Mouse (Mus musculus): ENCODE data around the gene Pbx3. TPM values are rescaled to one million over a fixed set of nuclear protein-coding genes. Genes with fewer than 3 reads are reported as not detected.

Gene Pbx3
- polyA plus RNA-seq (2015; fragmentation: Nextera tagmentation; extraction: Ambion mirVana), result 4.2 and 4.5 TPM in 2 replicates

DNA sequence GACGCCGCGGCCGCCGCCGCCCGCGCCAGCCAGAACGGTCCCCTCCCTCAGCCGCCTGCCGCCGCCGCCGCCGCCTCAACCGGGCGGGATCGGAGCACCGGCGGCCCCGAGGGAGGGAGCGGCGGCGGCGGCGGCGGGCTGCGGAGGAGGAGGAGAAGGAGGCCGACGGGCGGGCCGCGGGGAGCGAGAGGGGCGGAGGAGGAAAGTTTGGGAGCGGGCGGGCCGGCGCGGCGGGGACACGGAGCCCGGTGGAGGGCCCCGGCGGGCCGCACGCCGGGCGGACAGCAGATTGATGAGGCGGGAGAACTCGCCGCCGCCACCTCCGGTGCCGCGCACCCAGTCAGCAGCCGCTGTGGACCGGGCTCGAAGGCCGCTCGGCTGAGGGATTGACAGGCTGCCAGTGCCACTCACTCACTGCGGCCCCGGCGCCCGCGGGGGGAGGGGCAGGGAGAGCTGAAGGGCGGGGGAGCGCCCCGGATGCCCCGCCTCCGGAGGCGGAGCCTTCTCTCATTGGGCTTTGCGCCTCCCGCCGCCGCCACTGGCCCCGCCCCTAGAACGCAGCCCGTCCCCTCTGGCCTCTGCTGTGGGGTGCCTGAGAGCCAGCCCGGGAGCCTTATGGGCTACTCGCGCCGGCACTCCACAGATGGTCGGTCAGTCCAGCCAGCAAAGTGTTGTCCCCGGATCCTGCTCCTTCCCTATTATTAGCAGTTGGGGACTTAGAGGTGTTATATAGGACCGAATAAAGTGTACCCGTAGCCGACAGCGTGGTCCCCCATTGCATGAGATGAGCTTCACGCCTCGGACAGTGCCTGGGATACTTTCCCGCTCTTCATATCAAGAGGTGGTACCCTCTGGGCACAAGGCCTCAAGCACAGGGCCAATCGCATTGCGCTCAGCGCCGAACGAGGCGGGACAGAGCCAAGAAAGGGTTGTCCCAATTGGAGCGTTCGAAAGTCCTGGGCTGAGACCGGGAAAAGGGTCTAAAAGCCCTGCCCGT is at the start of gene Pbx3:
Gene Pbx3 (minus strand): TSS at position 838 of the 997 bp plus-strand sequence.
- WGBS (ENCODE audit: insufficient replicate concordance), result under 1% methylated on average over 75 of the region's 102 CpGs
- H3K9ac ChIP-seq (ENCODE audit: low read depth, low read length), result peak within 1 kb of the TSS; percentile 92
- peak; percentile 88 for ATAC-seq (ENCODE audit: low read depth)
- peak within 1 kb of the TSS; percentile 95 for H3K4me2 ChIP-seq (ENCODE audit: low read depth, low read length)
- H3K27ac ChIP-seq (ENCODE audit: low read length), result peak within 1 kb of the TSS; percentile 99
- no peaks in the 10 kb centered on the region for H3K9me3 ChIP-seq (replicated peaks; ENCODE audit: control insufficient read depth, low read length)
- H3K4me3 ChIP-seq (ENCODE audit: low read depth, low read length), result peak within 1 kb of the TSS; percentile 96
- H3K27me3 ChIP-seq (ENCODE audit: control insufficient read depth, insufficient read depth, low read depth, low read length), result no peaks in the 10 kb centered on the region
- peaks cover 19% of the 10 kb centered on the region for H3K4me1 ChIP-seq (ENCODE audit: control insufficient read depth, low read depth, low read length)
- no peaks in the 10 kb centered on the region for H3K36me3 ChIP-seq (ENCODE audit: control insufficient read depth, insufficient read depth)

- Histone ChIP-seq H3K27me3 (ENCODE audit: control insufficient read depth, insufficient read depth, low read depth, low read length) (no peaks in the 10 kb centered on the region), H3K36me3 (ENCODE audit: control insufficient read depth, insufficient read depth) (no peaks in the 10 kb centered on the region), H3K27ac (ENCODE audit: low read length) (no peak overlapping the region), H3K9ac (ENCODE audit: low read depth, low read length) (no peak overlapping the region), H3K4me2 (ENCODE audit: low read depth, low read length) (no peak overlapping the region), H3K4me1 (ENCODE audit: control insufficient read depth, low read depth, low read length) (no peaks in the 10 kb centered on the region), H3K4me3 (ENCODE audit: low read depth, low read length) (no peak overlapping the region), H3K9me3 (replicated peaks; ENCODE audit: control insufficient read depth, low read length) (no peaks in the 10 kb centered on the region)
- ATAC-seq (ENCODE audit: low read depth), result peak; percentile 47; the same call in 1 of the 2 replicates
- 45% methylated on average over 1 of the region's 1 CpGs for WGBS (ENCODE audit: insufficient replicate concordance)
These were observed 47.3 kb upstream of the Pbx3 start for GRCm38 (mm10) chr2:34420256-34420655.

DNA sequence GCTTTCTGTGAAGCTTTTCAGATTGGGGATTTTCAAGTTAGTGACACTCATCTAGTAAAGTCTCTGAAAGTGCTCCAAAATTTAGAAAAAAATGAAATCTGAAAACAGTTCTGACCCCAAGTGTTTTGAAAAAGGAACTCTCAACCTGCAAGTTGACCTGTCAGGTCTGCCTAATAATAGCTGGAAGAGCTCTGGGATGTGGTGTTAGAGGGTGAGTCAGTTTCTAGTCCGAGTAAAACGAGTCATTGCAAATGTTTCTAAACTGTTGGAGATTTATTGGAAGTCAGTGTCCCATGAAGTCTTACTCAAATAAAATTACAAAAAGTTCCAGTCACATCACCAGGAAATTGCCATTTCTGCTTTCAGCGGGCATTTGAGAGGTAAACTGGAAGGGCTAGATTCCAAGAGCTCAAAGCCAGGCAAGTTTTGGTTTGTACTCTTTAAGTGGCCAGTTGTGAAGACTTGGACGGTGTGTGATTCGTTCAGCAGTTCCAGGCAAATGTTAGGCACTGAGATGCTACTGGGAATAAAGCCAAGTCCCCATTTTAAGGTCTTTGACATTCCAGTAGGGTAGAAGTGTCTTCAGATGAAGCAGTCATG is 36.9 kb upstream of the Pbx3 start:
- no peak for ATAC-seq (ENCODE audit: low read depth)
- H3K4me2 ChIP-seq (ENCODE audit: low read depth, low read length), result no peak overlapping the region
- no peak overlapping the region for H3K4me3 ChIP-seq (ENCODE audit: low read depth, low read length)
- 70% methylated on average over 5 of the region's 5 CpGs for WGBS (ENCODE audit: insufficient replicate concordance)
- peaks cover 9% of the 10 kb centered on the region for H3K4me1 ChIP-seq (ENCODE audit: control insufficient read depth, low read depth, low read length)
- no peaks in the 10 kb centered on the region for H3K27me3 ChIP-seq (ENCODE audit: control insufficient read depth, insufficient read depth, low read depth, low read length)
- H3K9me3 ChIP-seq (replicated peaks; ENCODE audit: control insufficient read depth, low read length), result no peaks in the 10 kb centered on the region
- H3K9ac ChIP-seq (ENCODE audit: low read depth, low read length), result no peak overlapping the region
- no peak overlapping the region for H3K27ac ChIP-seq (ENCODE audit: low read length)
- no peaks in the 10 kb centered on the region for H3K36me3 ChIP-seq (ENCODE audit: control insufficient read depth, insufficient read depth)

GRCm38 (mm10) chr2:34408341-34408740 is 35.4 kb upstream of the Pbx3 start:
- H3K4me2 ChIP-seq (ENCODE audit: low read depth, low read length), result no peak overlapping the region
- H3K9me3 ChIP-seq (replicated peaks; ENCODE audit: control insufficient read depth, low read length), result no peaks in the 10 kb centered on the region
- H3K36me3 ChIP-seq (ENCODE audit: control insufficient read depth, insufficient read depth), result no peaks in the 10 kb centered on the region
- H3K4me3 ChIP-seq (ENCODE audit: low read depth, low read length), result no peak overlapping the region
- 85% methylated on average over 10 of the region's 10 CpGs for WGBS (ENCODE audit: insufficient replicate concordance)
- H3K27me3 ChIP-seq (ENCODE audit: control insufficient read depth, insufficient read depth, low read depth, low read length), result no peaks in the 10 kb centered on the region
- peaks cover 9% of the 10 kb centered on the region for H3K4me1 ChIP-seq (ENCODE audit: control insufficient read depth, low read depth, low read length)
- no peak overlapping the region for H3K9ac ChIP-seq (ENCODE audit: low read depth, low read length)
- H3K27ac ChIP-seq (ENCODE audit: low read length), result no peak overlapping the region
- no peak for ATAC-seq (ENCODE audit: low read depth)

GRCm38 (mm10) chr2:34407596-34407995 is 34.7 kb upstream of the Pbx3 start:
- ATAC-seq (ENCODE audit: low read depth), result no peak
- peak overlapping the region; percentile 91 for H3K9ac ChIP-seq (ENCODE audit: low read depth, low read length)

DNA sequence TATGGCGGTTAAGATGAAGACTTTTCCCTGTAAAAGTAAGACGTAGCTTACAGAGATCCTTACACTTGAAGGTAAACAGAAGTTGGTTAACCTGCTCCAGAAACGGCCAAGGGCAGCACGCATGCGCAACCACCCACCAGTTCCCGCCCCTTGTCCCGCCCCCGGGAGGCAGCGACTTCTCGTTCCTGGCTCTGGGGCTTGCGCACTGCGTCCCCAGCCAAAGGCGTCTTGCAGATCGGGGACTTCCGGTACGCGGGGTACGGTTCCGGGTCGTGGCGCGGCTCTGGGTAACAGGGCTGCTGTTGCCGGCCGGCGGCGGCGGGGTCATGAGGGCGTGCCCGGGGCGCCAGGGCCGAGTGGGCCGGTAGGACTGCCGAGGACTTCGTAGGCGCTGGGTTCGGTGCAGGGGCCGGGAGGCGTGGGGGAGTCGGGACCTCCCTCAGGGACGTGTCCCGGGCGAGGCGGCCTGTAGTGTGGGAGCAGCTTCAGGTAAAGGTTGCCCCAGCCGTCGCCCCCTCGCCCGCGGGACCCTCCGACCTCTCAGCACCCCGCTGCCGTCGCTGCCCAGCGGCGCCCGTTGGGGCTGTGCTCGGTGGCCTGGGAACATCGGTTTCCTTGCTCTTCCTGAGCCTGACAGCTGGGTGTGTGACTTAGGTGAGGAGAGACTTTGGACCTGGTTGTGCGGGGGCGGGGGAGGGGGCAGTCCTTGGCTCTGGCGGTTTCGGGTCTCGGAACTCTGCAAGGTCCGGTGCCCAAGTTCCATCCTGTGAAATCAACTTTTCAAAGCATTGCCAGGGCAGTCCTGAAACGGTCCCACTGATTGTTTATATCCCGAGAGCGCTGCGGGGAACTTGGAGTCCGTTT is 33.9 kb upstream of the Pbx3 start, which contains the start of gene Mapkap1:
Gene Mapkap1 (plus strand): TSS at position 171 of the 864 bp plus-strand sequence.
- Histone ChIP-seq H3K36me3 (ENCODE audit: control insufficient read depth, insufficient read depth) (no peaks in the 10 kb centered on the region), H3K4me3 (ENCODE audit: low read depth, low read length) (peak within 1 kb of the TSS; percentile 91), H3K9me3 (replicated peaks; ENCODE audit: control insufficient read depth, low read length) (no peaks in the 10 kb centered on the region), H3K4me1 (ENCODE audit: control insufficient read depth, low read depth, low read length) (peaks cover 9% of the 10 kb centered on the region), H3K27me3 (ENCODE audit: control insufficient read depth, insufficient read depth, low read depth, low read length) (no peaks in the 10 kb centered on the region), H3K4me2 (ENCODE audit: low read depth, low read length) (peak within 1 kb of the TSS; percentile 73), H3K9ac (ENCODE audit: low read depth, low read length) (peak within 1 kb of the TSS; percentile 91), H3K27ac (ENCODE audit: low read length) (peak within 1 kb of the TSS; percentile 81)
- under 1% methylated on average over 61 of the region's 68 CpGs for WGBS (ENCODE audit: insufficient replicate concordance)
- peak; percentile 100 for ATAC-seq (ENCODE audit: low read depth)

More at GRCm38 (mm10) chr2:34407596-34407995, 34.7 kb upstream of the Pbx3 start:
- H3K4me2 ChIP-seq (ENCODE audit: low read depth, low read length), result peak overlapping the region; percentile 73
- H3K9me3 ChIP-seq (replicated peaks; ENCODE audit: control insufficient read depth, low read length), result no peaks in the 10 kb centered on the region
- H3K27me3 ChIP-seq (ENCODE audit: control insufficient read depth, insufficient read depth, low read depth, low read length), result no peaks in the 10 kb centered on the region
- peaks cover 9% of the 10 kb centered on the region for H3K4me1 ChIP-seq (ENCODE audit: control insufficient read depth, low read depth, low read length)
- peak overlapping the region; percentile 91 for H3K4me3 ChIP-seq (ENCODE audit: low read depth, low read length)
- no peaks in the 10 kb centered on the region for H3K36me3 ChIP-seq (ENCODE audit: control insufficient read depth, insufficient read depth)
- no peak overlapping the region; the same call in 1 of the 2 replicates for H3K27ac ChIP-seq (ENCODE audit: low read length)
- WGBS (ENCODE audit: insufficient replicate concordance), result 28% methylated on average over 7 of the region's 7 CpGs

DNA sequence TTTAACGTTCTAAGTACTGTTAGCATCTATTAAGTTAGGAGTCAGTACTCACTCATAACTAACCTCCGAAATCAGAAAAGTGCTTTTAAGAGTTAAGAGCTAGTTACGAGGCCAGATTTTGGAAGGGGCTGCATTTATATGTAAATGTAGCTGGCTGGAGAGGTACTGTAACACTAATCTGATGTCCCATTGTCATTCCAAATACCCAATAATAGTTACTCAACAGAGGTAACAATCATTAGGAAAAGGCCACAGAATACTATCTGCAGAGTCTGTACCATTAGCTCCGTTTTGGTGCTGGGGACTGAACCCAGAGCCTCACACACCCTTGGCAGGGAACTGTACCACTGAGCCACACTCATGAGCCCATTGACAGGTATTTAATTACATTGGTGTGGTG is 26.6 kb upstream of the Pbx3 start:
- ATAC-seq (ENCODE audit: low read depth), result no peak
- Histone ChIP-seq H3K27ac (ENCODE audit: low read length) (no peak overlapping the region), H3K36me3 (ENCODE audit: control insufficient read depth, insufficient read depth) (no peaks in the 10 kb centered on the region), H3K4me1 (ENCODE audit: control insufficient read depth, low read depth, low read length) (no peaks in the 10 kb centered on the region), H3K27me3 (ENCODE audit: control insufficient read depth, insufficient read depth, low read depth, low read length) (no peaks in the 10 kb centered on the region), H3K9me3 (replicated peaks; ENCODE audit: control insufficient read depth, low read length) (no peaks in the 10 kb centered on the region), H3K4me2 (ENCODE audit: low read depth, low read length) (no peak overlapping the region), H3K4me3 (ENCODE audit: low read depth, low read length) (no peak overlapping the region), H3K9ac (ENCODE audit: low read depth, low read length) (no peak overlapping the region)
- WGBS (ENCODE audit: insufficient replicate concordance), result 53% methylated on average over 4 of the region's 4 CpGs

- Histone ChIP-seq H3K9me3 (replicated peaks; ENCODE audit: control insufficient read depth, low read length) (no peaks in the 10 kb centered on the region), H3K4me2 (ENCODE audit: low read depth, low read length) (no peak overlapping the region), H3K27me3 (ENCODE audit: control insufficient read depth, insufficient read depth, low read depth, low read length) (no peaks in the 10 kb centered on the region), H3K4me3 (ENCODE audit: low read depth, low read length) (no peak overlapping the region), H3K4me1 (ENCODE audit: control insufficient read depth, low read depth, low read length) (peaks cover under 1% of the 10 kb centered on the region; the same call in 1 of the 2 replicates), H3K36me3 (ENCODE audit: control insufficient read depth, insufficient read depth) (no peaks in the 10 kb centered on the region), H3K9ac (ENCODE audit: low read depth, low read length) (no peak overlapping the region), H3K27ac (ENCODE audit: low read length) (no peak overlapping the region)
- WGBS (ENCODE audit: insufficient replicate concordance), result 43% methylated on average over 2 of the region's 2 CpGs
- no peak for ATAC-seq (ENCODE audit: low read depth)
These were observed 6.0 kb upstream of the Pbx3 start for GRCm38 (mm10) chr2:34378930-34379329.

Data from liver, embryonic 16.5 days (tissue).